Mouse (Mus musculus) ES-Bruce4 (cell line): ENCODE data around the gene Bach1. TPM values are rescaled to one million over a fixed set of nuclear protein-coding genes. Genes with fewer than 3 reads are reported as not detected.

Source experiments
- H3K27ac ChIP-seq: 2 replicates; pipeline ENCODE4 v1.5.1; 2012; ENCODE audit warnings: low read length, inconsistent platforms; ENCODE audit not compliant: insufficient read depth
- H3K27me3 ChIP-seq: 2 replicates; pipeline ENCODE4 v1.6.1; 2012; ENCODE audit warnings: mild to moderate bottlenecking, low read length, inconsistent platforms; ENCODE audit not compliant: control insufficient read depth, poor library complexity, insufficient read depth, severe bottlenecking
- H3K36me3 ChIP-seq: 2 replicates; pipeline ENCODE4 v1.6.1; 2012; ENCODE audit warnings: inconsistent platforms, mild to moderate bottlenecking, low read length, moderate library complexity; ENCODE audit not compliant: control insufficient read depth, poor library complexity, insufficient read depth, severe bottlenecking
- H3K4me1 ChIP-seq: one replicate; pipeline ENCODE4 v1.8.1; 2011; ENCODE audit warnings: low read length; ENCODE audit not compliant: control insufficient read depth, insufficient read depth
- H3K4me3 ChIP-seq: 2 replicates; pipeline ENCODE4 v1.5.1; 2011; ENCODE audit warnings: low read depth, mild to moderate bottlenecking, low read length
- H3K9ac ChIP-seq: 2 replicates; pipeline ENCODE4 v1.6.1; 2012; ENCODE audit warnings: low read depth, mild to moderate bottlenecking, inconsistent platforms; ENCODE audit not compliant: poor library complexity, severe bottlenecking
- H3K9me3 ChIP-seq: replicated peaks from 2 replicates; pipeline ENCODE4 v1.6.1; 2012; ENCODE audit warnings: mild to moderate bottlenecking, low read length, inconsistent platforms; ENCODE audit not compliant: control insufficient read depth, poor library complexity, insufficient read depth, severe bottlenecking
- CTCF ChIP-seq: IDR thresholded peaks from one replicate; pipeline ENCODE4 v1.8.1; 2011; ENCODE audit warnings: low read depth, low read length
- EP300 ChIP-seq: IDR thresholded peaks from 2 replicates; pipeline ENCODE4 v1.6.1; 2011; ENCODE audit warnings: low read depth, low read length; ENCODE audit not compliant: insufficient read depth
- POLR2A ChIP-seq: IDR thresholded peaks from one replicate; pipeline ENCODE4 v1.8.1; 2011; ENCODE audit warnings: low read length; ENCODE audit not compliant: insufficient read depth
- polyA plus RNA-seq: library from polyadenylated mRNA; stranded (reverse); fragments of >200 nt; gene quantifications from 2 replicates; pipeline ENCODE4 v1.2.4, GENCODE M21; 2011; ENCODE audit warnings: low read depth; ENCODE audit not compliant: missing spikeins, insufficient read depth, insufficient read length

Bach1 gene
- polyA plus RNA-seq, 1 experiment: 27.4 TPM

DNA sequence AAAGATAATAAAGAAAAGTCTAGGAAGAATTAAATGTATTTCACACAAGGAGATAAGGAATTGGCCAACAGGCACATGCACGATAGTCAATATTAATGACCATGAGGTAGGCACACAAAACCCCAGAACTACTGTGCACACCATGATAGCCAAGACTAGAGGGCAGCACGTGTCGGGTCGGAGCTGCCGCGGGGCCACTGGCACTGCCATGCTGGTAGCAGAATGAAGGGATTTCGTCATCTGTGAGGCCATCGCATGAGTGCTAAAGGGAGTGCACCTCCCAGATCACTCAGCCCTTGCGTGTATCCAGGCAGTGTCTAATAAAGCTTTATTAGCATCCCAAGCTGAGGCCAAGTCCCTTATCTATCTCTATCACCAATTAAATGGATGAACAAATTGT, 11.2 kb downstream of the Bach1 start:
- Histone ChIP-seq H3K9me3 (no peaks in the 10 kb centered on the region), H3K4me3 (no peak overlapping the region), H3K4me1 (peaks cover 6% of the 10 kb centered on the region), H3K27ac (no peak overlapping the region), H3K9ac (no peak overlapping the region), H3K36me3 (no peaks in the 10 kb centered on the region), H3K27me3 (no peaks in the 10 kb centered on the region)
- TF ChIP-seq CTCF (no peak), EP300 (no peak), POLR2A (no peak)

DNA sequence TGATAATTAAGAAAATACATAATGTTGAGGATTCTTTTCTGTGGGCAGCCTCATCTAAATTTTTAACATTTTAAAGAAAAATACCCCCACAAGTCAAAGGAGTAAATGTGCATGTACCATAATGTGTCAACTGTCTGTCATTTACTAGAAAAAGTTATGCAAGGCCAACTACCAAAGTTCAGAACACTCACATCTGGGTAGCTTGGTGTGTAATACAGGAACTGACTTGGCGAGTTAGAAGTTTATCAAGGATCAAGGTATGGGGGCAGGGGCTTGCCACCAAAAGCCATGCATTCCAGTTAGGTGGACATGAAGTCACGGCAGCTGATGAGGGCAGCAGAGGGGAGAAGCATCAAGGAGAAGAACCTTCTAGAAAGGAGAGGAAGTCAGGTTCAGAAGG, 13.2 kb downstream of the Bach1 start:
- H3K36me3 ChIP-seq: no peaks in the 10 kb centered on the region
- H3K27ac ChIP-seq: no peak overlapping the region
- no peaks in the 10 kb centered on the region for H3K9me3 ChIP-seq
- no peak overlapping the region for H3K4me3 ChIP-seq
- TF ChIP-seq POLR2A (no peak), EP300 (no peak)
- no peaks in the 10 kb centered on the region for H3K27me3 ChIP-seq
- peaks cover 6% of the 10 kb centered on the region for H3K4me1 ChIP-seq
- H3K9ac ChIP-seq: no peak overlapping the region

DNA sequence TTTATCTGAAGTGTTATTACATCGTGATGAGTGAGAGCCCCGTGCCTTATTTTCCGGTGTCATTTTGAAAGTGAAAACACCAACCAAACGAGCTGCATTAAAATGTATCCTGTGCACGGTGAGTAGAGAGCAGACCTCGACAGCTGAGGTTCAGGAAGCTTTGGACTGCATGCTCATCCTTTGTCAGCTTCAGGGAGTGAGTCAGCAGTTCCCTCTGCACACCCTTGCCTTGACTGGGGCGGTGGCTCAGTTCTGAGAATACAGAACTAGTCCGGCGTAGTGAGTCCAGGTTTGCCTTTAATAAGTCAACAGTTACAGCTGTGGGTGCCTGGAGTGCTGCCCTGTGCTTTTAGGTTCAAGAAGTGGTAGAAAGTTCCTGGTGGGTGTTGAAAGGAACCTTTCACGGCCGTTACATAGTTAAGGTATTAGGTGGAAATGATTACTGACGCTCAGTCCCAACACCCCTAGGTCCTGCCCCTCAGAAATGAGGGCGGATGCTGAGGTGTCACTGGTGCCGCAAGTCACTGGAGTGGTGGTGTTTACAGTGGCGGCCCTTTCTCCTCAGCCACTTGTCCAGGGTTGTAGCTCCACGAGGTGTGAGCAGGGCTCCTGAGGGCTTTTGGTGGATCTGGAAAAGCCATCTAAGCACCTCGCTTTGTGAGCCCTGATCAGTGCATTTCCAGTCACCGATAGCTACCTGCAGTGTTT, 14.4 kb downstream of the Bach1 start:
- no peaks in the 10 kb centered on the region for H3K27me3 ChIP-seq
- peak; percentile 76 for TF ChIP-seq EP300
- no peak for TF ChIP-seq POLR2A
- no peak for TF ChIP-seq CTCF
- H3K9me3 ChIP-seq: no peaks in the 10 kb centered on the region
- 0 out of 2 replicates have a peak overlapping the region, but pooled peaks have one; percentile 8 for H3K9ac ChIP-seq
- peak overlapping the region; percentile 57; the same call in 1 of the 2 replicates for H3K27ac ChIP-seq
- H3K4me1 ChIP-seq: peaks cover 6% of the 10 kb centered on the region
- no peak overlapping the region for H3K4me3 ChIP-seq
- H3K36me3 ChIP-seq: no peaks in the 10 kb centered on the region

DNA sequence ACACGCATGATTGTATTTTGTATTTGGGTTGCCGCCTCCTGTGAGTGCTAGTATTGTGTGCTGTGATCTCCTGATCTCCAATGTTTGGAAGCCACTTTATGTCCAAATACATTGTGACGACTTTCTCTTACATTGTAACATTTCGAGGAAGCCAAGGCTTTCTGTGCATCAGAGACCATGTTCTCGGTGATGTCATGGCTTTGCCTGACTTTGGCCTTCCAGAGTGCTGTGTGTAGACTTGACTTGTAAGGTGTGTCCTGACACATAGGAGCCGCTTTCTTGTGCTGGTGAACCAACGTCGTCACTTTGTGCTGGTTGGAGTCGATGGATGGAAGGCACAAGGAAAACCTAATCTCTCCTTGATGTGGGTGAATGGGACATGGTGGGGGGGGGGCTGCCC, 15.8 kb downstream of the Bach1 start:
- Histone ChIP-seq H3K4me1 (peaks cover 6% of the 10 kb centered on the region), H3K27me3 (no peaks in the 10 kb centered on the region), H3K27ac (no peak overlapping the region), H3K36me3 (peaks cover under 1% of the 10 kb centered on the region; the same call in 1 of the 2 replicates), H3K9me3 (no peaks in the 10 kb centered on the region), H3K4me3 (no peak overlapping the region), H3K9ac (no peak overlapping the region)
- TF ChIP-seq EP300: no peak
- TF ChIP-seq POLR2A: no peak
- no peak for TF ChIP-seq CTCF

DNA sequence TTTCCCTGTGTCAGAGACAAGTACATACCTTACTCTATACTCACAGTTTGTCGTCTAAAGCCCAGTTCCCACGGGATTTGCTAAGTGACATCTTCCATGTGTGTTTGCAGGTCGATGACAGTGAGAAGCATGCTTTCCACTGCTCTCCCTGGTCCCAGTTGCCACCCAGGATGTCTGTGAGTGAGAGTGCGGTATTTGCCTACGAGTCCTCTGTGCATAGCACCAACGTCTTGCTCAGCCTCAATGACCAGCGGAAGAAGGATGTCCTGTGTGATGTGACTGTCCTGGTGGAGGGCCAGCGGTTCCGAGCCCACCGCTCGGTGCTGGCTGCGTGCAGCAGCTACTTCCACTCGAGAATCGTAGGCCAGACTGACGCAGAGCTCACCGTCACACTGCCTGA, 16.5 kb downstream of the Bach1 start:
- Histone ChIP-seq H3K9me3 (no peaks in the 10 kb centered on the region), H3K27me3 (no peaks in the 10 kb centered on the region), H3K4me3 (no peak overlapping the region), H3K27ac (no peak overlapping the region), H3K4me1 (peaks cover 6% of the 10 kb centered on the region), H3K36me3 (peaks cover 3% of the 10 kb centered on the region; the same call in 1 of the 2 replicates), H3K9ac (no peak overlapping the region)
- TF ChIP-seq POLR2A (no peak), CTCF (no peak), EP300 (no peak)

DNA sequence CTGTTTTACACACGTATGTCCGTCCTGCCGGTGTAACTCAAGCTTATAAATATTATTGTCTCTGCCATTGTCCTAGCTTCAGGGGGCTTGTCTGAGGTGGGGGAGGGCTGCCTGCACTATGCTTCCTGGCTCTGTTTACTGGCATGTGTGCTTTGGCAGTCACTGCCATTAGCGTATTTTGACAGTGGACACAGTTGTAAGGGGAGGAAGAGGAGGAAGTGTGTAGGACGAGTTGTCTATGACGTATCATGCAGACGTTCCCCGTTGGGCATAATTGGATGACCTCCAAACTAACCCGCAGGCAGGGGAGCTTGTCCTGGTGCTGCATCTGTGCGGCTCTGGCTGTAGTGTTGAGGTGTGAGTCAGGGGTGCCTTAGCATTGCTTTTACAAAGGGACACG, 17.5 kb downstream of the Bach1 start:
- no peak overlapping the region for H3K9ac ChIP-seq
- no peak overlapping the region for H3K27ac ChIP-seq
- TF ChIP-seq CTCF (no peak), POLR2A (no peak), EP300 (no peak)

More for the DNA sequence above, 17.5 kb downstream of the Bach1 start:
- no peaks in the 10 kb centered on the region for H3K9me3 ChIP-seq
- H3K36me3 ChIP-seq: peaks cover 3% of the 10 kb centered on the region; the same call in 1 of the 2 replicates
- H3K4me1 ChIP-seq: peaks cover 6% of the 10 kb centered on the region
- H3K27me3 ChIP-seq: no peaks in the 10 kb centered on the region
- no peak overlapping the region for H3K4me3 ChIP-seq
